Mouse (Mus musculus) forebrain, embryonic 12.5 days (tissue): ENCODE measurements around the gene Erich6. TPM values are rescaled to one million over a fixed set of nuclear protein-coding genes. Genes with fewer than 3 reads are reported as not detected.
A peak's percentile ranks its signal among the peaks of the same experiment; 100 is the strongest.

Experiments
- ATAC-seq: fragments of 200-750 bp; cut with Nextera tagmentation; 2 replicates; pipeline ENCODE4 v1.8.0; 2017; ENCODE audit warnings: moderate TSS enrichment; ENCODE audit not compliant: low FRiP score
- H3K27ac ChIP-seq: fragments of 300-500 bp; sonication (generic); 2 replicates; pipeline ENCODE4 v1.5.1; 2016; ENCODE audit warnings: mild to moderate bottlenecking
- H3K27me3 ChIP-seq: fragments of 300-500 bp; sonication (generic); 2 replicates; pipeline ENCODE4 v1.6.1; 2016; ENCODE audit warnings: mild to moderate bottlenecking
- H3K36me3 ChIP-seq: fragments of 300-500 bp; sonication (generic); replicated peaks from 2 replicates; pipeline ENCODE4 v1.6.1; 2016; ENCODE audit warnings: mild to moderate bottlenecking
- H3K4me1 ChIP-seq: fragments of 300-500 bp; sonication (generic); 2 replicates; pipeline ENCODE4 v1.6.1; 2016
- H3K4me2 ChIP-seq: fragments of 300-500 bp; sonication (generic); 2 replicates; pipeline ENCODE4 v1.6.1; 2016; ENCODE audit warnings: mild to moderate bottlenecking, moderate library complexity
- H3K4me3 ChIP-seq: fragments of 300-500 bp; sonication (generic); replicated peaks from 2 replicates; pipeline ENCODE4 v1.5.1; 2016; ENCODE audit warnings: mild to moderate bottlenecking
- H3K9ac ChIP-seq: fragments of 300-500 bp; sonication (generic); 2 replicates; pipeline ENCODE4 v1.6.1; 2016; ENCODE audit warnings: mild to moderate bottlenecking
- H3K9me3 ChIP-seq: fragments of 300-500 bp; sonication (generic); 2 replicates; pipeline ENCODE4 v1.6.1; 2016
- WGBS: fragments of 180-500 bp; shearing (Covaris S2); methylation state at CpG from one replicate; pipeline ENCODE4 v1.1.7; 2016; 5-methylcytosine and 5-hydroxymethylcytosine counted together
- polyA plus RNA-seq: library from polyadenylated mRNA; unstranded; fragments of >200 nt; fragmentation: Nextera tagmentation; extraction: Ambion mirVana; gene quantifications from 2 replicates; pipeline ENCODE4 v1.2.1, GENCODE M21; 2016

The Erich6 gene
- polyA plus RNA-seq, 1 experiment from 2014 or later, result 0.11 TPM

- peaks cover 9% of the 10 kb centered on the region for H3K4me1 ChIP-seq
- peaks cover 10% of the 10 kb centered on the region for H3K36me3 ChIP-seq
- H3K9me3 ChIP-seq, result no peaks in the 10 kb centered on the region
- peak within 1 kb of the TSS; percentile 58 for H3K4me2 ChIP-seq
- under 1% methylated on average over 58 of the region's 59 CpGs for WGBS
- peak; percentile 95 for ATAC-seq
- H3K27ac ChIP-seq, result peak within 1 kb of the TSS; percentile 100
- H3K27me3 ChIP-seq, result no peaks in the 10 kb centered on the region
- peak within 1 kb of the TSS; percentile 95 for H3K4me3 ChIP-seq
- peak within 1 kb of the TSS; percentile 98 for H3K9ac ChIP-seq
Measured at GRCm38 (mm10) chr3:58576137-58577066, 60.6 kb downstream of the Erich6 start, which contains the start of gene Selenot. Selenot (plus strand) TSS chr3:58576636.

GRCm38 (mm10) chr3:58570821-58571220 lies 66.2 kb downstream of the Erich6 start:
- ATAC-seq, result no peak
- Histone ChIP-seq H3K27ac (no peak overlapping the region), H3K9me3 (no peaks in the 10 kb centered on the region), H3K27me3 (no peaks in the 10 kb centered on the region), H3K4me2 (no peak overlapping the region), H3K9ac (no peak overlapping the region), H3K4me3 (no peak overlapping the region), H3K36me3 (no peaks in the 10 kb centered on the region), H3K4me1 (no peaks in the 10 kb centered on the region)
- 93% methylated on average over 3 of the region's 3 CpGs for WGBS

Other genes starting within 250 kb of the Erich6 start
- gene Tsc22d2, start 222.5 kb downstream of the Erich6 start, polyA plus RNA-seq, result 12.0 and 14.8 TPM in 2 replicates
- gene Eif2a, start 111.4 kb downstream of the Erich6 start, polyA plus RNA-seq, result 49.7 and 50.6 TPM in 2 replicates
- gene Serp1, start 111.3 kb downstream of the Erich6 start, polyA plus RNA-seq, result 117 and 121 TPM in 2 replicates
- gene Selenot, start 60.6 kb downstream of the Erich6 start, polyA plus RNA-seq, result 21.1 and 23.6 TPM in 2 replicates
- 5.6 and 5.8 TPM in 2 replicates for gene Siah2, start 55.2 kb upstream of the Erich6 start, polyA plus RNA-seq
- gene Mindy4b-ps, start 185.1 kb upstream of the Erich6 start, polyA plus RNA-seq, result not detected in 2 replicates
- 0.22 and 0.35 TPM in 2 replicates for gene Clrn1, start 248.1 kb upstream of the Erich6 start, polyA plus RNA-seq